Mouse (Mus musculus) myocyte (in vitro differentiated cells): ENCODE measurements around the gene Gtf2h4. TPM values are rescaled to one million over a fixed set of nuclear protein-coding genes. Genes with fewer than 3 reads are reported as not detected.

Experiments used
- H3K27me3 ChIP-seq: one replicate; pipeline ENCODE4 v1.6.1; 2011; ENCODE audit not compliant: control insufficient read depth, insufficient read depth, insufficient read length
- H3K36me3 ChIP-seq: one replicate; pipeline ENCODE4 v1.6.1; 2011; ENCODE audit not compliant: control insufficient read depth, insufficient read depth
- H3K4me2 ChIP-seq: one replicate; pipeline ENCODE4 v1.6.1; 2011; ENCODE audit warnings: low read depth, control low read depth
- H3K4me3 ChIP-seq: one replicate; pipeline ENCODE4 v1.5.1; 2011; ENCODE audit warnings: mild to moderate bottlenecking, control low read depth, moderate library complexity
- H3K79me2 ChIP-seq: one replicate; pipeline ENCODE4 v1.6.1; 2011; ENCODE audit not compliant: control insufficient read depth, insufficient read depth
- H3ac ChIP-seq: one replicate; pipeline ENCODE4 v1.6.1; 2011; ENCODE audit not compliant: control insufficient read depth, insufficient read length
- CEBPB ChIP-seq: IDR thresholded peaks from 2 replicates; pipeline ENCODE4 v1.6.1; 2011; ENCODE audit warnings: mild to moderate bottlenecking, moderate library complexity; ENCODE audit not compliant: poor library complexity, insufficient read depth, severe bottlenecking
- E2F4 ChIP-seq: IDR thresholded peaks from one replicate; pipeline ENCODE4 v1.6.1; 2011; ENCODE audit warnings: mild to moderate bottlenecking, control low read depth, moderate library complexity; ENCODE audit not compliant: insufficient read depth
- MAX ChIP-seq: IDR thresholded peaks from one replicate; pipeline ENCODE4 v1.6.1; 2011; ENCODE audit warnings: low read depth, mild to moderate bottlenecking, control low read depth
- MYOD1 ChIP-seq, 3 experiments: IDR thresholded peaks; one replicate each; pipeline ENCODE4 v1.6.1; 2011; ENCODE audit warnings: control low read depth in 2 of 3, low read depth in 2 of 3, mild to moderate bottlenecking in 2 of 3, moderate library complexity in 1 of 3; ENCODE audit not compliant: insufficient read length in 2 of 3, control insufficient read depth in 1 of 3
- MYOG ChIP-seq, 3 experiments: IDR thresholded peaks; one replicate each; pipeline ENCODE4 v1.6.1; 2011; ENCODE audit warnings: control low read depth in 2 of 3, low read depth in 2 of 3, mild to moderate bottlenecking in 2 of 3; ENCODE audit not compliant: insufficient read length in 2 of 3, control insufficient read depth in 1 of 3, insufficient read depth in 1 of 3
- POLR2A ChIP-seq: IDR thresholded peaks from one replicate; pipeline ENCODE4 v1.6.1; 2011; ENCODE audit warnings: low read depth, mild to moderate bottlenecking, control low read depth, moderate library complexity; ENCODE audit not compliant: insufficient read length
- POLR2AphosphoS2 ChIP-seq: IDR thresholded peaks from one replicate; pipeline ENCODE4 v1.6.1; 2011; ENCODE audit warnings: low read depth, control low read depth; ENCODE audit not compliant: insufficient read length
- REST ChIP-seq: IDR thresholded peaks from one replicate; pipeline ENCODE4 v1.6.1; 2011; ENCODE audit warnings: mild to moderate bottlenecking, control low read depth, moderate library complexity; ENCODE audit not compliant: insufficient read depth, insufficient read length
- SRF ChIP-seq: IDR thresholded peaks from one replicate; pipeline ENCODE4 v1.6.1; 2011; ENCODE audit warnings: low read depth; ENCODE audit not compliant: control insufficient read depth, insufficient read length
- TCF12 ChIP-seq: IDR thresholded peaks from one replicate; pipeline ENCODE4 v1.6.1; 2011; ENCODE audit warnings: mild to moderate bottlenecking, control low read depth; ENCODE audit not compliant: poor library complexity, insufficient read depth, severe bottlenecking
- TCF3 ChIP-seq: IDR thresholded peaks from one replicate; pipeline ENCODE4 v1.6.1; 2011; ENCODE audit warnings: low read depth, control low read depth; ENCODE audit not compliant: insufficient read length
- USF1 ChIP-seq: IDR thresholded peaks from one replicate; pipeline ENCODE4 v1.6.1; 2011; ENCODE audit warnings: low read depth, mild to moderate bottlenecking, control low read depth, moderate library complexity
- polyA plus RNA-seq: library from polyadenylated mRNA; unstranded; fragments of >200 nt; fragmentation: generic; extraction: Trizol; gene quantifications from one replicate; pipeline ENCODE4 v1.2.1, GENCODE M21; 2012; ENCODE audit warnings: missing spikeins

Gtf2h4 gene
- polyA plus RNA-seq, 1 experiment: 27.4 TPM

GRCm38 (mm10) chr17:35671846-35672245, 1.7 kb downstream of the Gtf2h4 start:
- H3K27me3 ChIP-seq: no peaks in the 10 kb centered on the region
- TF ChIP-seq POLR2AphosphoS2 (no peak), CEBPB (no peak), MYOD1 (IDR thresholded peaks at IDR 0.05; ENCODE audit: control insufficient read depth in 1 of 3, insufficient read length in 2 of 3, low read depth in 2 of 3) (no peak), SRF (no peak)
- no peaks in the 10 kb centered on the region for H3K36me3 ChIP-seq
- H3K79me2 ChIP-seq: no peaks in the 10 kb centered on the region
- no peak overlapping the region for H3K4me3 ChIP-seq
- H3ac ChIP-seq: no peak overlapping the region
- H3K4me2 ChIP-seq: no peak overlapping the region

- no peak overlapping the region for H3K4me2 ChIP-seq
- no peaks in the 10 kb centered on the region for H3K79me2 ChIP-seq
- TF ChIP-seq MYOG (IDR thresholded peaks at IDR 0.05; ENCODE audit: control insufficient read depth in 1 of 3, insufficient read depth in 1 of 3, insufficient read length in 2 of 3, low read depth in 2 of 3) (no peak), MAX (no peak), REST (no peak), MYOD1 (IDR thresholded peaks at IDR 0.05; ENCODE audit: control insufficient read depth in 1 of 3, insufficient read length in 2 of 3, low read depth in 2 of 3) (no peak), TCF12 (no peak), USF1 (no peak), E2F4 (no peak), TCF3 (no peak), POLR2A (no peak), SRF (no peak), POLR2AphosphoS2 (no peak), CEBPB (no peak)
- no peak overlapping the region for H3ac ChIP-seq
- H3K27me3 ChIP-seq: no peaks in the 10 kb centered on the region
- H3K4me3 ChIP-seq: no peak overlapping the region
- no peaks in the 10 kb centered on the region for H3K36me3 ChIP-seq
Measured at GRCm38 (mm10) chr17:35669731-35670130, 3.8 kb downstream of the Gtf2h4 start.

GRCm38 (mm10) chr17:35667334-35668065, 6.0 kb downstream of the Gtf2h4 start, which contains the start of gene Vars2:
Vars2 (minus strand) TSS chr17:35667592.
- Histone ChIP-seq H3K4me2 (peak within 1 kb of the TSS; percentile 97), H3K27me3 (no peaks in the 10 kb centered on the region), H3K36me3 (no peaks in the 10 kb centered on the region), H3ac (peak within 1 kb of the TSS; percentile 36), H3K79me2 (no peaks in the 10 kb centered on the region), H3K4me3 (peak within 1 kb of the TSS; percentile 76)
- TF ChIP-seq USF1 (no peak), TCF12 (no peak), POLR2A (peak; percentile 74), MYOG (IDR thresholded peaks at IDR 0.05; ENCODE audit: control insufficient read depth in 1 of 3, insufficient read depth in 1 of 3, insufficient read length in 2 of 3, low read depth in 2 of 3) (peak in 1 of 3 experiments; percentile 10), POLR2AphosphoS2 (peak; percentile 88)

GRCm38 (mm10) chr17:35666851-35667256, 6.7 kb downstream of the Gtf2h4 start:
- TF ChIP-seq CEBPB: no peak
- TF ChIP-seq REST: no peak
- TF ChIP-seq MYOG (IDR thresholded peaks at IDR 0.05; ENCODE audit: control insufficient read depth in 1 of 3, insufficient read depth in 1 of 3, insufficient read length in 2 of 3, low read depth in 2 of 3): no peak
- no peak for TF ChIP-seq POLR2AphosphoS2
- TF ChIP-seq MAX: no peak
- no peak for TF ChIP-seq POLR2A
- TF ChIP-seq TCF12: no peak
- no peak for TF ChIP-seq USF1
- TF ChIP-seq MYOD1 (IDR thresholded peaks at IDR 0.05; ENCODE audit: control insufficient read depth in 1 of 3, insufficient read length in 2 of 3, low read depth in 2 of 3): no peak
- TF ChIP-seq TCF3: no peak
- Histone ChIP-seq H3K36me3 (no peaks in the 10 kb centered on the region), H3K27me3 (no peaks in the 10 kb centered on the region)

GRCm38 (mm10) chr17:35665957-35666515, 7.5 kb downstream of the Gtf2h4 start:
- H3K36me3 ChIP-seq: no peaks in the 10 kb centered on the region
- H3ac ChIP-seq: no peak overlapping the region
- H3K4me3 ChIP-seq: peak overlapping the region; percentile 76
- TF ChIP-seq POLR2AphosphoS2 (no peak), POLR2A (no peak), E2F4 (no peak), USF1 (no peak), TCF12 (no peak), CEBPB (no peak), MYOD1 (IDR thresholded peaks at IDR 0.05; ENCODE audit: control insufficient read depth in 1 of 3, insufficient read length in 2 of 3, low read depth in 2 of 3) (no peak), MAX (no peak), SRF (no peak), REST (no peak), MYOG (IDR thresholded peaks at IDR 0.05; ENCODE audit: control insufficient read depth in 1 of 3, insufficient read depth in 1 of 3, insufficient read length in 2 of 3, low read depth in 2 of 3) (no peak), TCF3 (no peak)
- H3K4me2 ChIP-seq: no peak overlapping the region
- H3K27me3 ChIP-seq: no peaks in the 10 kb centered on the region
- H3K79me2 ChIP-seq: no peaks in the 10 kb centered on the region

More at GRCm38 (mm10) chr17:35666851-35667256, 6.7 kb downstream of the Gtf2h4 start:
- peak overlapping the region; percentile 80 for H3K4me2 ChIP-seq
- H3K79me2 ChIP-seq: no peaks in the 10 kb centered on the region
- H3ac ChIP-seq: peak overlapping the region; percentile 36
- peak overlapping the region; percentile 76 for H3K4me3 ChIP-seq
